Mouse (Mus musculus): ENCODE measurements around the gene Notch3.

Gene Notch3

DNA sequence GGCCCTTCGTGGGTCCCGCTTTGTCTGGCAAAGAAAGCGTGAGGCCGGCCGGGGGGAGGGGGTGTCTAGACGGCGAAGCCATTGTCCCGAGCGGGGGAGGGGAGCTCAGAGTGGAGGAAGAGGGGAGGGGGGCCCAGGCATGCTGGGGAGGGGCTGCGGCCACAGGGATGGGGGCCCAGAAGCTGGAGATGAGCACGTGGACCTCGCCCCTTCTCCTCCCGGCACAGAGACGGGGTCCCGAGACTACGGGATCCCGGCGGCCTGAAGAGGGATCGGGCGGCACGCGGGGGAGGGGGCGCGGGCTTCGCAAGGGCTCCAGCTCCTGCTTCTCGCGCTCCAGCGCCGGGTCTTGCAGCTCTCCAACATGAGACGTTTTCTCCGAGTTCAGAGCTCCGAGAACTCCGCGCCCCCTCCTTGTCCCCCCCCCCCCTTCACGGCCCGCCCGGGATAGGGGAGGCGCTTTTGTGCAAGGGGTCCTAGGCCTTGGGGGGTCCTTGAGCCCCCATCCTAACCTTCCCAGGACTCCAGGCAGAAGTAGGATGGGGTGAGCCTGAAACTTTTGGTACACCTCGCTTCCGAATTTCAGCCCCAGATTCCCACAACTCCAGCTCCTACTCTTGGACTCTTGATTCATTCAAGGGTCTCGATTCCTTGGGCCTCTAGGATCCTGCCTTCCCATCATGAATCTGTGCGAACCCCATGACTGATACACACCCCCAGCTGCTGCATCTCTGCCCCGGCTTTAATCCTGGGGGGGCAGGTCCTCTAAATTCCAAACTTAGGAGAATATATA lies 653 bp downstream of the Notch3 start:
- in situ Hi-C loops (cut with MboI; ENCODE audit: low sequenced_read_pairs): no loop called here

- in situ Hi-C loops (cut with MboI; ENCODE audit: low sequenced_read_pairs): no loop called here
These were observed 1.3 kb downstream of the Notch3 start for GRCm38 (mm10) chr17:32165266-32165802.

DNA sequence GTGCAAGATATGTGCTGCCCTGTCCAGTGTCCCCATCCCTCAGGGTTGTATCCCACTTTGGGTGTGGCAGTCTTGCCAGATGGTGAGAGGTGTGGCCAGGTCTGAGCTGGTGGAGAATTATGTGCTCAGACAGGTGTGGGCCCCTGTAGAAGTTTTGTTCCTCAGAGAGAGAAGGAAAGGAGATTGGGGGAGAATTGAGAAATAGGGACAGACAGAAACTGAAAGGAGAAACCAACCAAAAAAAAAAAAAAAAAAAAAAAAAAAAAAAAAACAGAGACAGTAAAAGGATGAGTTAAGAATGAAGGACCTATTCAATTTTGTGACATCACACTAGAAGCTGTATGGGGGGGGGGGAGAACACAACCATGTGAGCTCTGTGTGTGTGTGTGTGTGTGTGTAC lies 1.9 kb downstream of the Notch3 start:
- in situ Hi-C loops (cut with MboI; ENCODE audit: low sequenced_read_pairs): no loop called here

- in situ Hi-C loops (cut with MboI; ENCODE audit: low sequenced_read_pairs): no loop called here
These were observed 2.6 kb downstream of the Notch3 start for GRCm38 (mm10) chr17:32163910-32164650.

GRCm38 (mm10) chr17:32162112-32162850 lies 4.4 kb downstream of the Notch3 start:
- in situ Hi-C loops (cut with MboI; ENCODE audit: low sequenced_read_pairs): no loop called here

DNA sequence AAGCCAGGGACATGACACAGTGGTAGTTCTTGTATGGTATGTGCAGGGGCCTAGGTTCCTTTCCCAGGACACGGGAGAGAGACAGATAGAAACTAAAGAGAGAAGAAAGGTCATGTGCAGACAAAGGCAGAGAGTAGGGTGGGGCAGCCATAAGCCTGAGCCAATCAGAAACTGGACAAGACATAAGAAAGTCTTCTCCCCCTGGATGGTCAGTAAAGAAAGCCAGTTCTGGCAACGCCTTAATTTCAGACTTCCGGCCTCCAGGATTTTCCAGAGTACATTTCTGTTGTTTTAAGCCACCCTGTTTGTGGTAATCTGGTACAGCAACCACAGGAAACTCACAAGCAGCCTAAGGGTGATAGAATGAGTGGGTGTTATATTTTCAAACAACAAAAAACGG lies 5.8 kb downstream of the Notch3 start:
- in situ Hi-C loops (cut with MboI; ENCODE audit: low sequenced_read_pairs): no loop called here

- in situ Hi-C loops (cut with MboI; ENCODE audit: low sequenced_read_pairs): no loop called here
These were observed 7.8 kb downstream of the Notch3 start for GRCm38 (mm10) chr17:32158841-32159240.

DNA sequence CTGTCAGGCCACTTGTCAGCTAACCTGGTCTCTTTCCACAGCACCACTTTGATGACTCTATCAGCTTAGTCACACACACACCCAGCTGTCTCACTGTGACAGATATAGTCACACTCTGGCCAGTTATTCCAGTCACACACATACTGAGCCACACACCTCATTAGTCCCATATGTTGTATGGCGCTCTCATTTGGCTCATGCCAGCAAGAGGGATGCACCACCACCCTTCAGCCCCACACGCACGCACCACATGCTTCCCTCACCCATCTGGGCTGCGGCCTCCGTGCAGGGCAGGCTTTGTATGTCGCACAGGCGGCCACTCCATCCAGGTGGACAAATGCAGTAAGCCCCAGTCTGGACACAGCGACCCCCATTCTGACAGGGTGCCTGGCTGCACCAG lies 19.9 kb downstream of the Notch3 start:
- in situ Hi-C loops (cut with MboI; ENCODE audit: low sequenced_read_pairs): no loop called here

DNA sequence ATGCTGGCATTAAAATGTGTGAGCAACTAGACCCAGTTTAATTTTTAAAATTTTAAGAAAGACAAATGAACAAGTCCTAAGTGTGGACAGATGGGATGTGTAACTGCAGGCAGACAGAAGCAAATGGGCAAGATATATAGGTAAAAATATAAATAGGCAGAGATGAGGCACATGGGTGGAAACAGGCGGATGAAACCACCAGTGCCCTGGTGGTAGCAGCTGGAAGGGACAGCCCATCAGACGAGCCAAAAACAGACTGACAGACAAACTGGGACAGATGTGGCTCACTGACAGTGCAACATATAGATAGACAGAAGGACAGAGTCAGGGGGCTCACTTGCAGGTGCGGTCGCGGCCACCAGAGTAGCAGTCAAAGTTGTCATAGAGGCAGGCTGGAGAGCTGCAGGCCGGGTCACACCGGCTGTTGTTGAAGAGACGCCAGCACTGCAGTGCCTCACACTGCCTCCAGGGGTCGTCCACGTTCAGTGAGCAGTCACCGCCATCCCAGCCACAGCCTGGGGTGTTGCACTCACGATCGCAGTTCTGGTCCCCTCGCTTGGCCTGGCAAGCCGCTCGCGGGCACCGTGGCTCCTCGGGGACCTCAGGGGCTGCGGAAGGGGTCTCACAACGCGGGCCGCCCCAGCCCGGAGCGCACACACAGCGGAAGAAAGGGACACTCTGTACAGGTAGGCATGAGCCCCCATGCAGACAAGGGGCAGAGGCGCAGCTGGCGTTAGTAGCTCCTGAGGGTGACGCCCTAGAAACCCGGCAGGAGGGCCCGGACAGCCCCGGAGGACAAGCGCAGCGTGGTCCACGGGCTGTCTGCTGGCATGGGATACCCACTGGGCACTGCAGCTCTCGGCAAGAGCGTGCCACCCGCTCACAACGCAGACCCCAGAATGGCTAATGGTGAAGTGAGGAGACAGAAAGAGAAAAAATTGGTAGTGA lies 23.5 kb downstream of the Notch3 start:
- in situ Hi-C loops (cut with MboI; ENCODE audit: low sequenced_read_pairs): no loop called here

DNA sequence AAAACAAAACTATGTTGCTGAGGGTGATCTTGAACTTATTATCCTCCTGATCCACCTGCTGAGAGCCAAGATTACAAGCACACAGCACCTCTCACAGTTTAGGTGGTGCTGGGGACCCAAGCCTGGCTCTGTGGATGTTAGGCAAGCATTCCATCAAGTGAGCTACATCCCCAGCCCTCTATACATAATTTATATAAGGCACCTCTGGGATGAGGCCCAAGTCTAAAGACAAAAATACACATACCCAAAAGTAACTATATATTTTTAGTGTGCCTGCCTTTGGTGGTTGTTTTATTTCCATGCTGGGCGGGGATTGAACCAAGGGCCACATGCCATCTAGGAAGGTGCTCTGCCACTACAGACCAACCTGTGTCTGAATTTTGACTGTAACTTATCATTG lies 24.4 kb downstream of the Notch3 start:
- in situ Hi-C loops (cut with MboI; ENCODE audit: low sequenced_read_pairs): no loop called here

DNA sequence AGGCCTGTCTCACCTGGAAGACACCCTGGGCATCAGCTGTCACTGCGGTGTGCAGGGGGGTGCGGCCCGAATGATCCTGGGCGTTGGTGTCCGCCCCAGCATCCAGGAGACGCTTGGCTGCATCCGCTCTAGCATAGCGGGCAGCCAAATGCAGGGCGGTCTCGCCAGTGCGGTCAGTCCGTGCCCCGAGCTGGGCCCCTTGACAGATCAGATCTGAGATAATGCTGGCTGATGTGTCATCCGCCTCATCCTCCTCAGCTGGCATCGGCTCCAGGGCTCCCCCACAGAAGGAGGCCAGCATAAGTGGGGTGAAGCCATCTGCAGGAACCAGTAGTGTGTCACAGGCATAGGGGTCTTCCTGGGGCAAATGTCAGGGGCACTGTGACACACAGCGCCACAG lies 33.3 kb downstream of the Notch3 start:
- in situ Hi-C loops (cut with MboI; ENCODE audit: low sequenced_read_pairs): no loop called here

GRCm38 (mm10) chr17:32132087-32132486 lies 34.6 kb downstream of the Notch3 start:
- in situ Hi-C loops (cut with MboI; ENCODE audit: low sequenced_read_pairs): no loop called here

- in situ Hi-C loops (cut with MboI; ENCODE audit: low sequenced_read_pairs): no loop called here
These were observed 36.1 kb downstream of the Notch3 start for GRCm38 (mm10) chr17:32130506-32130905.

DNA sequence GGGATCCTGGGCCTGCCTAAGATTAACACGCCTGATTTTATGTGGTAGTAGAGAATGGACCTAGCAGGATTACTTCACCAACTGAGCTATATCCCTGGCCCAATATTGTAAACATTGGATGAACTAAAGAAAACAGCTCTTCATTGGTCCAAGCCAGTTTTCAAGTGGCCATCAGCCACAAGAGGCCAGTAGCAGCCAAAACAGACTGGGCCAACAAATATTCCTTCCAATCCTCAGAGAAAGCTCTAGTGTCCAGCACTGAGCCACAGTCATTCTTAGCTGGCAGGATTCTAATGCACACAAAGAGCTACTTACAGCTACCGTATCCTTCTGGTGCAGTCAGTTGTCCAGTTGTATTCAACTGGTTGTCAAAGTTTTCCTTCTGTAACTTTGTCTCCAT lies 39.5 kb downstream of the Notch3 start:
- in situ Hi-C loops (cut with MboI; ENCODE audit: low sequenced_read_pairs): no loop called here

DNA sequence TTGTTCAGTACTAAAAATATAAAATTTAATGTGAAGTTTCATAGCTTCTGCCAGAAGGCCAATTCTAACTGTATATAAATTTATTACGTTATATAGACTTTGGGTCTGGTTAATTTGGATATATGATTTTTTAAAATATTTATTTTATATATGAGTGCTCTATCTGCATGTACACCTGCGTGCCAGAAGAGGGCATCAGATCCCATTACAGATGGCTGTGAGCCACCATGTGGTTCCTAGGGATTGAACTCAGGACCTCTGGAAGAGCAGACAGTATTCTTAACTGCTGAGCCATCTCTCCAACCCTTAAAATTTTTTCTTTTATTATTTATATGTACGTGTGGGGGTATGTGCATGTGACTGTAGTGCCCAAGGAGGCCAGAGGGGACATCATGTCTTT lies 41.2 kb downstream of the Notch3 start:
- in situ Hi-C loops (cut with MboI; ENCODE audit: low sequenced_read_pairs): no loop called here

DNA sequence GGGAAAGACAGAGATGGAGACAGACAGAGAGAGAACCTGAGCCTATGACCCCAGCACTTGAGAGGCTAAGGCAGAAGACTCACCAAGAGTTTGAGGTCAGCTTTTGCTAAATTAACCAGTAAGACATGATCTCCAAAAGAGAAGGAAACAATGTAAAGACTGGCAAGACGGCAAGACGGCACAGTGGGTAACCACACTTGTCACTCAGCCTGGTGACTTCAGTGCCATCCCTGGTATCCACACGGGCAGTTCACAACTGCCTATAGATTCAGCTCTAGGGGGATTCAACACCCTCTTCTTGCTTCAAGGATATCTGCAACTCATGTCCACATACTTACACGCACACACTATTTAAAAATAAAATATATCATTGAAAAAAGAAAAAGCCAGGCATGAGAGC lies 43.1 kb downstream of the Notch3 start:
- in situ Hi-C loops (cut with MboI; ENCODE audit: low sequenced_read_pairs): no loop called here

GRCm38 (mm10) chr17:32122587-32122970 lies 44.1 kb downstream of the Notch3 start:
- in situ Hi-C loops (cut with MboI; ENCODE audit: low sequenced_read_pairs): no loop called here

DNA sequence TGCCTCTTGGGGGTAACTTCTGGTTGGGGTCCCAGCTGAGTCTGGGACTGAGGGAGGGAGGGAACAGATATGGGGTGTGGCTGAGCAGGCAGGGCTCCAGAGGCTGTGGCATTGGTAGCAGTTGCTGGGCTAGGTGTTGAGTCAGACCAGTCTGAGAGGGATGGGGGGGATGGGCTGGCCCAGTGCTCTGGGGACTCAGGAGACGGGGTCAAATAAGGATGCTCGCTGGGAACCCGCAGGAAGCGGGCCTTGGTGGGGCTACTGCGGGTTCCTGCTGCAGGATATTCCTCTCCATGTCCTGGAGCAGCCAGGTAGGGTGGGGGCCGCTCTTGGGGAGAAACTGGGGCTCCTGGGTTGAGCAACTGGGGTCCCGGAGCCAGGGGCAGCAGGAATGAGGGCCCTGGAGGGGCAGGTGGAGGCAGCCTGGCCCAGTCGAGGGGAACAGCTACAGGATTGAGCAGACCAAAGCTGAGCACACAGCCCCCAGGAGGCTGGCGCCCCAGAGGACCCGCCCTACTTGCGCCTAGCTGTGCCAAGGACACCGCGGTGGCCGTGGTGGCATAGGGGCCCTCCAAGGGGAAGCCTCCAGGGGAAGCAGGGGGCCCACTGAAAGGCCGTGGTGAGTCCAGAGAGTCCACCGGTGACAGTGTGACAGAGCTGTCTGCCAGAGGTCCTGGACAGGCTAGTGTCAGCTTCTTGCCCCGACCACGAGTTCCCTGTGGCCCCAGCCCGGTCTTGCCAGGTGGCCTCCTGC lies 44.6 kb downstream of the Notch3 start:
- in situ Hi-C loops (cut with MboI; ENCODE audit: low sequenced_read_pairs): no loop called here

GRCm38 (mm10) chr17:32120771-32121532 lies 45.7 kb downstream of the Notch3 start:
- in situ Hi-C loops (cut with MboI; ENCODE audit: low sequenced_read_pairs): no loop called here
